Mouse (Mus musculus) mesoderm, embryonic 11.5 days (tissue): ENCODE results near the gene Slc22a18.
A peak's percentile ranks its signal among the peaks of the same experiment; 100 is the strongest.

Source experiments
- DNase-seq: peaks from one replicate; pipeline ENCODE4 v3.0.0-alpha.2; 2012; ENCODE audit warnings: low read depth, low spot score

Slc22a18 gene

DNA sequence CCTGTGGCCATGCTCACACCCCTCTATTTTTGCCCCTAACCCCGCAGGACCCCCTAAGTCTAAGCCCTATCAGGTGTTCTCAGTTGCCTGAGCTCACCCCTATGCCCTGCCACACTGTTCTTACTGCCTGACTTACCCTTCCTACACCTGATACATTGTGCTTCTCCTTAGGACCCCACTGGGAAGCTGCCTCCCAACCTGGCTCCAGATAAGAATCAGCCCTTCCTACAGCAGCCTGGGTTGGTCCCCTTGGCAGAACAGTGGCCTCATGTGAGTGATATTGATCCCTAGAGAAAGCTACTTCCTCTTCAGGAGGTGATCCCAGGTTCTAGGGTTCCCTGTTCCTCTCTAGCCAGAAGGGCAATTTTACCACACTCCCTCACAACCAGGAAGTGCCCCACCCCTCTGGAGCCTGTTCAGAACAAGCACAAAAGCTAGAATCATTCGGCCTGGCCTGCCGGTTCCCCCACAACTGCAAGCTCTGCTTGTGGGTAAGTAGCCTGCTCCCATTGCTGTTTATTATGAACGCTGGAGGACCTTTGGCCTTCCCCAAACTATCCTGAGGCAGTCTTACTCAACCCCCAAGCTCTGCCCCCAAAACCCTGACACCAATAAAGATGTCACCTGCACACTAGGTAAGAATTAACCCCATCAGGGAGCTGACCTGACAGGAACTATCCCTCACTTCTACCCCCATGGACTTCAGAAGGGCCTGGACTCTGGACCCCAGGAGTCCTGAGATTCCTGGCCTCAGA lies at the start of gene Slc22a18:
TSS of gene Slc22a18 (plus strand) at position 390 of the 755 bp plus-strand sequence.
- DNase-seq: no peak

DNA sequence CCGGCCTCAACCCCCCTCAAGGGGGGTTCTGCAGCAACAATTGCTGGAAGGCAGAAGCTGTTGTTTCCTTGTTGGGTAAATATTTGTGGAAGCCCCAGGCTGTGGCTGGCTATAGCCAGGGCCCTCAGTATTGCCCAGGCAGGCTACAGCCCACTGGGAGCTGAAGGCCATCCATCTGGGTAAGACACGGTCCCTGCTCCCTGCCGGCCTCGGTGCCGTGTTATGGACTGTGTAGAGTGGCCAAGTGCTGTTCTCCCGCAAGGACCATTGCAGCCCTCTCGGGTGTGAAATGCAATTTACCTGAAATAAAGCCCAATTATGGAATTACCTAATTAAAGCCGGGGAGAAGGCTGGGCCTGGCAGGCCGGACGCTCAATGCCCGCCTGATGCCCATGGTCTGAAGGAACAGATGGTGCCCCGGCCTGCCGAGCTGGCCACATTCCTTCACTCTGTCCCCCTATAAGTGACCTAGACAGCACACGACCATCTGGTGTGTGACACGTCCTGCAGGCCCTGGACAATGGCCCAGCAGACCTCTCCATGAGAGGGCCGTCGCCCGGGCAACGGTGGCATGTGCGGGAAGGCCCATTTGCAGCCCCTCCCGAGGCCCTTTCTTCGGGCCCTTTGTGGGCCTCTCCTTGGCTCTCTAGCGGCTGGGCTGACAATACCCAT lies 45.3 kb upstream of the Slc22a18 start:
- peak; percentile 81 for DNase-seq

DNA sequence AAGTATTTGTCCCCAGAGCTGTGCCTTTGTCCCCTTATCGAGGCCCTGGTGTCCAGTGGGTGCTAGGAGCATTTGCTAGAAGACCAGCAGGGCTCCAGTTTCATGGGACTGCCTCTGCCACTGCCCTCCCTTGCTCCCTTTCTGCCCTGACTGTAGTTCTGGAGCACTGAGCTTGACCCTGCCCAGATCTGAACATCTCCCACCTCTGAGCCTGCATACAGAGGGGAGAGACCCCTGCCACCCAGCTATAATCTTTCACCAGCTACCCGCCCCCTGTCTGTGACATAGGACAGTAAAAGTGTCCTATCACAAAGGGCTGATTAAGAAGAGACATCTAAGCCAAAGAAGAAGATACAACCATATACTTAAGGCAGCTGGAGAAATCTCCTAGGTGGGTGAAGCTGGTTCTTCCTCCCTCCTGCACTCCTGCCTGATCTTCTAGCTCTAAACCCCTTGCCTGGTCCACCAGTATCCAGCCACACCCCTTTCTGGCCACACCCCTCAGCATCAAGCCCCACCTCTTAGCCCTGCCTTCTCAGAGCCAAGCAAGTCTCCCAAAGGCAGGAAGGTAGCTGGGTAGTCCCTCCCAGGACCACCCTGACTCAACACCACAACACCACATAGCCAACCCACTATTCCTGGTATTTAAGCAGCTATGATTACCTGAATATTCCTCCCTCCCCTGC lies 44.6 kb upstream of the Slc22a18 start:
- peak; percentile 28 for DNase-seq

DNA sequence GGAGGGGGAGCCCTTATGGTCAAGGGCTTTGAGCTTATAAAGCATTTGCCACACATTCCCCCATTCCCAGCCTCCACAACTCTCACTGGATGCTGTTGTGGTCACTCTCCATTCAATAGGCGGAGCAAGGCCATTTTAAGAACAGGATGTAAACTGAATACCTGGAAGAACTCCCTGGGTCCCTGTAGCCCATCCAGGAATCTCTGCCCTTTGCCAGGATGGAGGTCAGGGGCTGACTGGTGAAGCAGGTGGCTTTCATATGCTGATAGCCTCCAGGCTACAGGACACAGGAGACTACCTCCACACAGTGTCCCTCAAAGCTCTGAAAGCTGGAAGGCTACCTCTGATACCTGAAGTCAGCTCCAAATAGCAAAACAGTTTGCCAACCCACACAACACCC lies 40.9 kb upstream of the Slc22a18 start:
- no peak for DNase-seq

DNA sequence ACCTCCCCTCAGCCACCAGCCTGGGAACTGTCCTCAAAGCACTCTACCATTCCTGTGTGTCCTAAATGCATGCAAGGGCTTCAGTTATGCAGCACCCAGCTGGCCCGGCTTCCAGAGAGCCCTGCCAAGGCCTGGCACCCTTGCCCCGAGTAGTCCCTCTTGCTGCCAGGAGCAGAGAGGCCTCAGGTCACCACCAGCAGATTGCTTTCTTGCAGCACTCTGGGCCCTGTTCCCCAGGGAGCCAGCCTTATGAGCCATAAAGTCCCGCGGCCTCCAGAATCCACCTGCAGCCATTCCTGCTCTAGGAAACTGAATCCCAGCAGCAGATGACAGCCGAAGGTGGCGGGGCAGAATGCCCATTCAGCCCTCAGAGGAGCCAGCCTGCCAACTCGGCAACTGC lies 40.2 kb upstream of the Slc22a18 start:
- DNase-seq: no peak

DNA sequence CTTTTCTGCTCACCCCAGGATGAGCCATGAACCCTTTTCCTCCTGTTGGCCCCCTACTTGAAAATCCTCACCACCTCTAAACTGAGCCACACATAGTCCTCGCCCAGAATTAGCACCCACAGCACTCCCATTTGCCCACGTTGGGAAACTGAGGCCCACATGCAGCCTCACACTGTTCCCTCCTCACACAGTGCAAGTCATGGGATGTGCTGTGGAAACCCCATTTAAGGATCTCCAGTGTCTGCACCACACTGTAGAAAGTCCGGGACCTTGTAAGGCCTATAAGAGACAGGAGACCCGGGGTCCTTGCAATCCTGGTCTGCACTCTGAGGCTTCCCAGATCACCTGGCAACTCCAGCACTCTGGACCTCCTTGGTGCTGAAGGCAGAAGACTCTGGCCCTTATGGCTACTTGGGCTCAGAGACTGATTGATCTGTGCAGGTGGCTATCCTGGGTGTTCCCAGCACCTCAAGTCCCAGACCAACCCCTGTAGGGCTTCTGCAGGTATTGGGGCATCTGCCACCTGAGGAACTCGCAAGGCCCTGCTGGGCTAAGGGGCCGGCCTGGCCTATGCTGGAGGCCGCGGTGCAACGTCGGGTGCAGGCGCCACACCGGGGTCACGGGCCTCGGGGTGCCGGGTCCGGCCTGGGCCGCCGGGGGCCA lies 36.2 kb upstream of the Slc22a18 start:
- DNase-seq: no peak

DNA sequence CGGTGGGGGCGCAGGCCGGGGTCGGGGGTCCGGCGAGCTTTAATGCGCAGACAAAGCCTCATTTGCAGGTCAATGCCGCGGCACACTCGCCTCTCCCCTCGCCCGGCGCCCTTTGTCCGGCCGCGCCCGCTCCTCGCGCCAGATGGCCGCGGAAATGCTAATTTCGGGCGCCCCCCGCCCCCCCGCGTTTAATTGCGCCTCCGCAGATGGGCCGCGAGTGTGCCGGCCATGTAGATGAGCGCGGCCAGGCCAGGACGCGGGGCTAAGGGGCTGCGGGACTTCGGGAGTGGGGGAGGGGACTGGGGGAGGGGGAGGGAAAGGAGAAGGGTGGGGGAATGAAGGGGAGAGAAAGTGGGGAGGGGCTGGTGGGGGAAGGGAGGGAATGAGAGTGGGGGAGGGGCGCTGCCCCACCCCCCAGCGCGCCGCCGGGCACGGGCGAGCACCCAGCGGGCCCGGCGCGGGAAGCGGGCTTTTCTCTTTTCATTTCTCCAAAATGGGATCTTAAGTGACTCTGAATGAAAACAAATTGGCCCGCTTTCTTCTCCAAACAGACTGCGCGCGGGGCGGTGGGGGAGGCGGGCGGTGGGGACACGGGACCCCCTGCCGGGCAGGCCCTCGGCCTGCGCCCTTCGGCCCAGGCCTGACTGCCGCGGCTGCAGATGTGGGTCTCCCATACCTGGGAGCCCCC lies 35.5 kb upstream of the Slc22a18 start:
- peak; percentile 73 for DNase-seq

DNA sequence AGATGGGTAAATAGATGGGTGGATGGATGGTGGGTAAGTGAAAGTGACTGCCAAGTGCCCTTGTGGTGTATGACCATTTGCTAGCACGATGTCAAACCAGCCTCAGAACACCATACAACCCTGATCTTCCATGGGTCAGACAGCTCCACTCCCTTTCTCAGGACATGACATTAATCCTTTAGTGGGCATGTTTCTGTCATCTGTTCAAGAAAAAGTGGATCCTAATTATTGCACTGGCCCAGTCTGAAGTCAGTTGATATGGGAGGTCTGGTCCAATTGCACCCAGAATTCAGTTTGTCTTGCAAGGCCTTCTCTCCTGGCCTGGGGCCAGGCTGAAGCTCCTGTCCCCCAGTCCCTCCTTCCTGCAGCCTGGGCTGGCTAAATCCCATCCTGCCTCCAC lies 34.6 kb upstream of the Slc22a18 start:
- DNase-seq: no peak

DNA sequence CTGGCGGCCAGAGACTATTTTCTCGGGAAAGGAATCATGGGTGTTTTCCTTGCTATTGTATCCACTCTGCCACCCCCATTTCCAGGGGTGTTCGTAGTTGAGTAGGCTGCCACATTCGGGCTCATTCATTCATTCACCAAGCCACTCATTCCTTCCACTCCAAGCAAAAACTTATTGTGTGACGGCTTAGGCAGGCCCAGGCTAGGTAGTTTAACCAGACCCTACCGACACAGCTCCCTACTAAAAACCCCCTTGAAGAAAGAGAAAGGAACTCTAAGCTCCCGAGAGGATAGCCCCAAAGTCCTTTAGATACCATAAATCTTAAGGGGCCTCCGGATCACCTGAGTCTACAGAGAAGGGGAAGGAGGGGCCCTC lies 29.0 kb upstream of the Slc22a18 start:
- DNase-seq: no peak

DNA sequence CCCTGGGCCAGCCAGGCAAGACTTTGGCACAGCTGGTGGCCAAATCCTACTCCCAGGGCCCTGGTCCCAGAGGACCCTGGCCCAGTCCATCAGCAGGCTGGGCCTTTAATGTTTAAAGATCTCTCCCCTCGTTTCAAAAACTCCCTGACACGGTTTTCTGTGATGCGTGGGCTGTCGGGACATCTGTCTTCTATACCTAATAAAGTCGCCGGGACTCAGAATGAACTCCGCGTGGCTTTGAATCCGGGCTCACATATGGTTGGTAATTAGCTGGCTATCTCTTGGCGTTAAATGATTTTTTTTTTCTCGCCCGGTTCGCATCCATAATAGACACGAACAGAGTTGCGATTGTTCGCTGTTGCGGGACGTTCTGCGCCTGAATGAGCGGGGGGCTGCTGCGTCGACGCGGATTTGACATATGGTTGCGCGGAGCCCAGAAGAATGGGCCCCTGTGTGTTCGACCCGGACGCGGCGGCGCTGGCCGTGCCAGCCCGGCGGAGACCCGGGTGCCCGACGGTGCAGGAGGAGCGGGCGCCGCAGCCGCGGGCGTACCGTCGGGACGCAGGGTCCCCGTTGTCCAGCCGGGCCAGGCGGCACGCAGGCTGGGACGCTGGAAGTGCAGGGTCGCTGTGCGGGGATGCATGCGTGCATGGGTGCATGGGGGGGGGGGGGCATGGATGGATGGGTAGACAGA lies 28.4 kb upstream of the Slc22a18 start:
- DNase-seq: peak; percentile 67

DNA sequence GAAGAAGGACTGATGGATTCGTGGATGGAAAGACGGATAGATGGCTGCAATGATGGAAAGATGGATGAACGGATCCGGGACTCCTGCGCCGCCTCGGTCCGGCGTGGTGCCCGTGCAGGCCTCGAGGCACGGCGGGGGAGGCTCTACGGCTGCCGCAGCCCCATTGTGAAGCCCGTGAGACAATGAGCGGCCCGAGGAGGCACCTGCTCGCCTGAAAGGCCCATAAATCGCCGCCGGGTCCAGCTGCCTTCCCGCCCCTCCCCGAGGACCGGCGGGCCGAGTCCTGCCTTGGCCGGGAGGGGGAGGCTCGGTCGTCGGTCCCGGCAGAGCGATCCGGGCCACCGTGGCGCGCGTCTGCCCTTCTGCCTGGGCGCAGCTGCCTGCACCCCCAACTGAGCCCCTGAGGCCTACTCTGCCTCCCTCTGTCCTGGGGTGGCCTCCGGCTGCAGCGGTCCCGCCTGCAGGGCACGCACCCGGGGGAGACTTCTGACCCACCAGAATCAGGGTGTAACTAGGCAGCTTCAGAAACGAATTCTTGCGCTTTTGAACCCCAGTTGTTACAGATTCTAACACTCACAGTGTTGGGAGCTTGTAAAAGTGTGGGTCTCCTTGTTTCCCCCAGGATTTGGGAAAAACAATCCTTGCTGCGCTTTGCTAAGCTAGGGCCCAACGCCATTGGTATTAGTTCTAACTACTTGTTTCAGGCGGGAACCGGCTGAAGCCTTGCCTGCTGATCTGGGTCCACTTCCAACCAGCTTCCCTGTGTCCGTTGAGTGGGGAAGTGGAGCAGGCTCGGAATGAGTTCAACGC lies 27.7 kb upstream of the Slc22a18 start:
- peak; percentile 68 for DNase-seq

DNA sequence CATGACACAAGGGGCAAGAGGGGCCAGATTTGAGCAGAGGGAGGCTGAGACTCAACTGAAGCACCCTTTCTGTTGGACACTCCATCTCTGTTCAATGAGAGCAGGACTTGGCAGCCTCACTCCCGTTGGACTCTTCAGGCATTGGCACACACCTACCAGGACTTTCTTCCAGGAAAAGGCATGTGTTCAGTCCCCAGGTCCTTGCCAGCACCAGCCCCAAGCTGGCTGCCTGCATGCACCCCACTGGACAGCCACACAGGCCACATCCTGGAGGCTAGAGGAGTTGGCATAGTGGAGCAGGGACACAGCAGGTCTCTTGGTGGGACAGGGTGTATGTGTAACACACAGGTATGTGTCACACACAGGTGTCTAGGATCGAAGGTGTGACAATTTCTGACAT lies 26.4 kb upstream of the Slc22a18 start:
- no peak for DNase-seq

DNA sequence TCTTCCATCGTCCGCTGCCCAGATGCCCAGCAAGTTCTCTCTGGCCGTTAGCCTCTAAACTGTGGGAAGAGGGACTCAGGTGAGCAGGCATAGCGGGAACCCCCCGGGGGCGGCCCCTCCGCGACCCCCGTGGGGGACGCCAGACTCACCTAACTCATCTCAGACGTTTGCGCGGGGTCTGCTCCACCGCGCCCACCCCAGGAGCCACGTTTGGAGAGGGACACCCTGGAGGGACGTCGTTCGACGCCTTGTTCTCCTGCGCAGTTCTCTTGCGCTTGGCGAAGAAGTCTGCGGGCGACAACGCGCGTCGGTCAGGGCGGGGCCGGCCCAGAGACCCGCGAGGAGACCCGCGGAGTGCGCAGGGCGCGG lies 14.6 kb upstream of the Slc22a18 start:
- no peak for DNase-seq

DNA sequence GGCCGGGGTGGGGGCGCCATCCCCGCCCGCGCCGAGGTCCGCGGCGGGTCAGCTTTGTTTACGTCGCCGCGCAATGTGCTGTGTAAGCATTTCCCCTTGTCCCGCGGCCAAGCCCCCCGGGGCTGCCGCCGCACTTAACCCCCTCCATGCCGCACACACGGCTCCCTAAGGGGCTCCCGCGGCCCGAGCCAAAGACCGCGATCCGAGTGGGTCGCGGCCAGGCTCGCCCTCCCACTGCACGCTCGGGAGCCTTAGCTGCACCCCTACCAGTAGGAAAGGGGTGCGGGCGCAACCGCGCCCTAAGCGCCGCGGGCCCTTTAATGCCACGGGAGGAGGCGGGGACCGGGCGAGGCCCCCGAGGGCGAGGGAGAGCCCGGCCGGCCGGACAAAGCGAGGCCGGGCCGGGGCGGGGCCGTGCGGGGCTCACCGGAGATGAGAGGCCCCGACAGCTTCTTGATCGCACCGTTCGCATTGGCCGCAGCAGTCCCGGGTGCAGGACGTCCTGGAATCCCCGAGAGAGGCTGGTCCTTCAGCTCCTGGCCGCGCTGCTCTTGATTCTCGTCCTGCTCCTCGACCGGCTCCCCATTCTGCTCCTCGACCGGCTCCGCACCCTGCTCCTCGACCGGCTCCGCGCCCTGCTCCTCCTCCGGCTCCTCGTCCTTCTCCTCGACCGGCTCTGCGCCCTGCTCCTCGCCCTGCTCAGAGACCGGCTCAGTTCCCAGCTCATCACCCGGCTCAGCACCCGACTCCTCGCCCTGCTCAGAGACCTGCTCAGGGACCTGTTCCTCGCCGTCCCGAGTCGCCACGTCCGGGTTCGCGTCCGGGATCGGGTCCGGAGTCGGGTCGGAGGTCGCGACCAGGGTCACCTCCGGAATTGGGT lies 14.0 kb upstream of the Slc22a18 start:
- DNase-seq: no peak

DNA sequence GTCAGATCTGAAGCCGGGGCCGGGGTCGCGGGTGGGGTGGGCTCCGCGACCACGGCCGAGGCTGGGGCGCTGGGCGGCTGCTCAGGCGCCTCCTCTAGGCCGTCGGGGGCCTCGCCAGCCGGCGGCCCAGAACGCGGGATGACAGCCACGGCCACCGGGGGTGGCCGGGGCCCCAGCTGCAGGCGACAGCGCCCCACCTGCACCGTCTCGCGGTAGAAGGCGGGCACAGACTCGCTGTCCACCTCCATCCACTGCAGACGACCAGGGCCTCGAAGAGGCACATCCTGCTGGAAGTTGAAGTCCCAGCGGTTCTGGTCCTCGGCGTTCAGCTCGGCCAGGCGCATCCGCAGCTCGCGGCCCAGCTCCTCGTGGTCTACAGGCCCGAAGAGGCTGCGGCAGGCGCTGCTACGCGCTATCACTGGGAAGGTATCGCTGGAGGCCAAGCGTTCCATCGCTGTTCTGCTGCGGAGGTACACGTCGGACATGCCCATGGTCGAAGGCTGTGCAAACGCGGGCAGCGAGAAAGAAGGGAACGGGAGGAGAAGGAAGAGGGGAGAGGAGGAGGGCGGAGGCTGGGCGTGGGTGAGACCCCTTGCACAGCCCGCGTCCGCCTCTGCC lies 13.2 kb upstream of the Slc22a18 start:
- DNase-seq: no peak

DNA sequence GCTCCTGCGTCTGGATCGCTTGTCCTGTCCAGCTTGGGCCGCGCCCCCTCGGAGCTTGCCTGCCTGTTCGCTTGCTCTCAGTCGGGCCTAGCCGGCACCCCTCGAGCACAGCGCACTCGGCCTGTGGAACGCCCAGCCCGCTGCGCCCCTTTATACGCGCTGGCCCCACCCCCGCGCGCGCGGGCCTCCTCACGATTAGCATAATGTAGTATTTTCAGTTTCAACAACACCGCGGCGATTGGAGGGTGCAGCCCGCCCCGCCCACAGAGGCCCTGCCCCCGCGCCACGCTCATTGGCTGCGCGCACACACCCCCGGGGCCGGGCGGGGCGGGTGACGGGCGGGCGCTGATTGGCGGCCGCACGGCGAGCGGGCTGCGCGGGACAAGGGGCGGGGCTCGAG lies 12.7 kb upstream of the Slc22a18 start, which contains the start of gene Cdkn1c:
TSS of gene Cdkn1c (minus strand) at position 177 of the 400 bp plus-strand sequence.
- peak; percentile 93 for DNase-seq

DNA sequence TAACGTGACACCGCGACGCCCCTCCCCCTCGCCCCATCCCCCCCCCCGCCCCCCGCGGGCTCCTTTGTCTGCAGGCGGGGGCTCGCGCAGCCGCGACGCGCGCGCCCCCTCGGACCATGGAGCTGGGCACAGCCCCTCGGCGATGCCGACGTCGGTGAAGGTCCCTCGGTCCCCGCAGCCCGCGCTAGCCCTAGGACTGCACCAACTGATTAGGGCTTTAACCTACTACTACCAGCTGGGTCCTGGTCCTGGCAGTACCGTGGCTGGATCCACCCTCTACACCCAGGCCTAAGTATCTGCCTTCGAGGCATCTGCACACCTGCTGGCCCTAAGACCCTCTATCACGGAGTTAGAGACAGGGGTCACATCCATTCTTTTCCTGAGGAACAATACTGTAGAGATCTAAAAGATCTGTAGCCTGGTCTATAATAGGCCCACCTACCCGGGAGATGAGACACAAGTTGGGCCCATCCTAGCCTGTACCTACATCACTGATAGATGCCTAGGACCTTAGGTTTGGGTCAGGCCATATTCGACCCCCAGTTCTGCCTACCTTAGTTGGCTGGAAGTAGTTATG lies 12.2 kb upstream of the Slc22a18 start:
- DNase-seq: no peak

DNA sequence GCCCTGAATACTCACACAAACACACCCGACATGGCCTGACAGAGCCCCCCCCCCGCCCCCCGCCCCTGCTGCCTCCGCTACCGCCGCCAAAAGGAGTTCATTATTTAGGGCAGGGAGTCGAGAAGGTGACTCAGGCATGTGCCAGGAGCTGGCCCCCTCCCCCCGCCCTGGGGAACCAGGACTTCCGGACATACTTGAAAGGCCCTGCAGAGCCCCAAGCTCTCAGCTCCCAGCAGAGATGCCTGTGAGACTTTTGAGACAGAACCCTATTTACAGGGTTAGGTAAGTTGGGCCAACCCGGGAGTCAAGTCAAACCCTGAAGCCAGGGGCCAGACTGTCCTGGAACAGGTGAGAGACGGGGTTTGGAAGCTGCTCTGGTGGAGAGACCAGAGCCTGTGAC lies 11.6 kb upstream of the Slc22a18 start:
- DNase-seq: no peak
